Mouse (Mus musculus) neural tube, embryonic 11.5 days (tissue): ENCODE data around the gene Pard3b. TPM values are rescaled to one million over a fixed set of nuclear protein-coding genes. Genes with fewer than 3 reads are reported as not detected.

Experiments
- ATAC-seq: fragments of 200-750 bp; cut with Nextera tagmentation; 2 replicates; pipeline ENCODE4 v1.8.0; 2017; ENCODE audit warnings: moderate number of reproducible peaks, mild to moderate bottlenecking, moderate TSS enrichment, moderate library complexity; ENCODE audit not compliant: insufficient read depth, low FRiP score, low TSS enrichment
- DNase-seq: peaks from one replicate; pipeline ENCODE4 v3.0.0-alpha.2; 2015; ENCODE audit warnings: low spot score
- H3K27ac ChIP-seq: fragments of 300-500 bp; sonication (generic); 2 replicates; pipeline ENCODE4 v1.5.1; 2014; ENCODE audit warnings: low read depth, mild to moderate bottlenecking, low read length
- H3K27me3 ChIP-seq: fragments of 300-500 bp; sonication (generic); 2 replicates; pipeline ENCODE4 v1.6.1; 2014; ENCODE audit warnings: mild to moderate bottlenecking, low read length, mixed read lengths; ENCODE audit not compliant: control insufficient read depth, insufficient read depth
- H3K36me3 ChIP-seq: fragments of 300-500 bp; sonication (generic); 2 replicates; pipeline ENCODE4 v1.6.1; 2014; ENCODE audit warnings: mild to moderate bottlenecking, low read length, moderate library complexity, mixed read lengths; ENCODE audit not compliant: control insufficient read depth, insufficient read depth
- H3K4me1 ChIP-seq: fragments of 300-500 bp; sonication (generic); 2 replicates; pipeline ENCODE4 v1.6.1; 2014; ENCODE audit warnings: low read length, mixed read lengths; ENCODE audit not compliant: control insufficient read depth, insufficient read depth
- H3K4me2 ChIP-seq: fragments of 300-500 bp; sonication (generic); 2 replicates; pipeline ENCODE4 v1.6.1; 2014; ENCODE audit warnings: low read depth, mild to moderate bottlenecking, moderate library complexity
- H3K4me3 ChIP-seq: fragments of 300-500 bp; sonication (generic); 2 replicates; pipeline ENCODE4 v1.5.1; 2014; ENCODE audit warnings: low read depth, low read length
- H3K9ac ChIP-seq: fragments of 300-500 bp; sonication (generic); 2 replicates; pipeline ENCODE4 v1.6.1; 2014; ENCODE audit warnings: mild to moderate bottlenecking, low read length
- H3K9me3 ChIP-seq: fragments of 300-500 bp; sonication (generic); 2 replicates; pipeline ENCODE4 v1.6.1; 2016; ENCODE audit warnings: low read length; ENCODE audit not compliant: control insufficient read depth
- WGBS: fragments of 180-500 bp; shearing (Covaris S2); extraction: QIAGEN DNeasy Blood & Tissue Kit; methylation state at CpG from one replicate; pipeline ENCODE4 v1.1.7; 2014; 5-methylcytosine and 5-hydroxymethylcytosine counted together
- polyA plus RNA-seq: library from polyadenylated mRNA; unstranded; fragments of >200 nt; fragmentation: Nextera tagmentation; extraction: Ambion mirVana; gene quantifications from 2 replicates; pipeline ENCODE4 v1.2.1, GENCODE M21; 2014

Gene Pard3b
- polyA plus RNA-seq, 1 experiment from 2014 or later, result 12.6 TPM

- Histone ChIP-seq H3K4me1 (no peaks in the 10 kb centered on the region), H3K27ac (no peak overlapping the region), H3K4me2 (no peak overlapping the region), H3K9me3 (no peaks in the 10 kb centered on the region), H3K27me3 (no peaks in the 10 kb centered on the region), H3K4me3 (no peak overlapping the region), H3K36me3 (no peaks in the 10 kb centered on the region), H3K9ac (no peak overlapping the region)
- 100% methylated on average over 2 of the region's 2 CpGs for WGBS
- no peak for DNase-seq
- ATAC-seq, result no peak
These were observed 645.0 kb downstream of the Pard3b start for GRCm38 (mm10) chr1:62283624-62284023.

DNA sequence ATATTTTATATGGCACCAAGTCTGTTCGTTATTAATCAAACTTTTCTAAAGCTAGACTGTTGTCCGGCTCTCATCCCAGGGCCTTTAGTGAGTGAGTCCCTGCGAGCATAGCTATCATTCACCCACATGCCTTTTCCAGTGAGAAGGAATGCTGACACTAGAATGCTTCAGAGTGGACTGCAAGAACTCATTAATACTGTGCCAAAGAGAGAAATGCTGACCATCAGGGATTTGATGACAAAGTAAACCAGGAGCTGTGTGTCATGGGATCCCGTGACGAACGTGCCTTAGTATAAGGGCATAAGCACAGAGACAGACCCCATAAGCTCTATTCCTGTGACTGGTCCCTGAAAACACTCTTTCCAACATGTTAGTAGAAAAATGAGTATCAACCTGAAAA lies 670.8 kb downstream of the Pard3b start:
- ATAC-seq (no peak), DNase-seq (no peak)
- no peaks in the 10 kb centered on the region for H3K9me3 ChIP-seq
- H3K4me3 ChIP-seq, result no peak overlapping the region
- H3K36me3 ChIP-seq, result no peaks in the 10 kb centered on the region
- no peak overlapping the region for H3K27ac ChIP-seq
- no peaks in the 10 kb centered on the region for H3K4me1 ChIP-seq
- 71% methylated on average over 6 of the region's 6 CpGs for WGBS
- no peak overlapping the region for H3K9ac ChIP-seq
- no peak overlapping the region for H3K4me2 ChIP-seq
- no peaks in the 10 kb centered on the region for H3K27me3 ChIP-seq

DNA sequence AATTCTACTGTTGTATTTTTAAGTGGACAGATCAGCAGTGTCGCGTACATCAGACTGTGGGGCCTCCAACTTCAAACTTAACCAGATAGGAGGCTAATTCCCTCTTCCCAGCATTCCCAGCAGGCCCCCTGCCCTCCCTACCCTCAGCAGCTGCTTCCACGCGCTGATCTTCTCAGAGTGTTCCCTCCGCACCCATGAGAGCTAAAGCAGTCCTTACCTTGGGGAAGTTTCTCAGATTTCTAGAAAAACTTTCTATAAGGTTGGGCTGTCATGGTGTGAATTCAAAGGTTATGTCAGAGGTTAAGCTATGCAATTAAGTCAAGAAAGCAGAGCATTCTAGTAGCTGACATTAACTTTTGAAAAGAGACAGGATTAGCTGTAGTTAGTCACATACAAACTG lies 686.6 kb downstream of the Pard3b start:
- Histone ChIP-seq H3K4me1 (no peaks in the 10 kb centered on the region), H3K9me3 (no peaks in the 10 kb centered on the region), H3K27me3 (no peaks in the 10 kb centered on the region), H3K27ac (no peak overlapping the region), H3K4me3 (no peak overlapping the region), H3K9ac (no peak overlapping the region), H3K4me2 (no peak overlapping the region), H3K36me3 (no peaks in the 10 kb centered on the region)
- no peak for DNase-seq
- 29% methylated on average over 5 of the region's 5 CpGs for WGBS
- no peak for ATAC-seq

DNA sequence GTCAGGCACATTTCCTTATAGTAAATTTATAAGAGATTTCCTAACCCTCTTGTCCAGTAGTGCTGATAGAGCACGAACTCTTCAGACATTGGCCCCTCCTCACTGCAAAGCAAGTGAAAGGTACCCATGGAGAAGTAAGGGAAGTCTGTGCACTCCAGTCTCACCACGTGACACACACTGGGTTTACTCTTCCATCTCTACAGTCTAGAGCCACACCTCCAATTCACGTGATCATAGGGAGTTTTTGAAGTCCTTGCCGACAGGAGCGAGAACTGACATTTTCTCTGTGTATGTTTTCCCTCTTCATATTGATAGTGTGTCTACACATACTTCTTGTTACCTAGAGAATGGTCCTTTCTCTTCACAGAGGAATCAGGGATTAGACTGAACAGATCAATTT lies 689.1 kb downstream of the Pard3b start:
- Histone ChIP-seq H3K36me3 (no peaks in the 10 kb centered on the region), H3K27ac (no peak overlapping the region), H3K4me1 (no peaks in the 10 kb centered on the region), H3K27me3 (no peaks in the 10 kb centered on the region), H3K9me3 (no peaks in the 10 kb centered on the region), H3K9ac (no peak overlapping the region), H3K4me2 (no peak overlapping the region), H3K4me3 (no peak overlapping the region)
- WGBS, result 86% methylated on average over 5 of the region's 5 CpGs
- DNase-seq (no peak), ATAC-seq (no peak)

GRCm38 (mm10) chr1:62328808-62329207 lies 690.2 kb downstream of the Pard3b start:
- H3K4me3 ChIP-seq, result no peak overlapping the region
- no peaks in the 10 kb centered on the region for H3K4me1 ChIP-seq
- no peaks in the 10 kb centered on the region for H3K36me3 ChIP-seq
- WGBS, result 62% methylated on average over 3 of the region's 3 CpGs
- no peak for DNase-seq
- H3K9me3 ChIP-seq, result no peaks in the 10 kb centered on the region
- ATAC-seq, result no peak
- no peak overlapping the region for H3K27ac ChIP-seq
- no peaks in the 10 kb centered on the region for H3K27me3 ChIP-seq
- H3K9ac ChIP-seq, result no peak overlapping the region
- H3K4me2 ChIP-seq, result no peak overlapping the region

DNA sequence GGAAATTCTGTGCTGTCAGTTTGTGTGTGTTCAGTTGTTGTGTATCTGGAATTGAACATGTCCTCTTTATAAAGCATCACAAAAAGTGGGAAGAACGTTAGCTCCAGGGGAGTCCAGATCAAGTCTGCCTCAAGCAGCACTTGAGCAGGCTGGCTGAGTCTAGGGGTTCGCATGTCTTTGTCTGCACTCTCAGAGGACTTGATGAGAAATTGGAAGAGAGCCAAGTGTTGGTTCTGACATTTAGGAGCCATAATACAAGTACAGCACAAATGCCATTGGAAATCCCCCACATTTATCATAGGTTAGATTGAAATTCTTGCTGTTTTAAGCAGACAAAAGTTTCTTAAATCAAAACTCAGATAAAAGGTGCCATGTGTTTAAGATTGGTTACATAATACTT lies 694.4 kb downstream of the Pard3b start:
- Histone ChIP-seq H3K4me1 (no peaks in the 10 kb centered on the region), H3K27me3 (no peaks in the 10 kb centered on the region), H3K36me3 (no peaks in the 10 kb centered on the region), H3K9me3 (no peaks in the 10 kb centered on the region), H3K9ac (no peak overlapping the region), H3K4me3 (no peak overlapping the region), H3K4me2 (no peak overlapping the region), H3K27ac (no peak overlapping the region)
- 73% methylated on average over 2 of the region's 2 CpGs for WGBS
- no peak for DNase-seq
- no peak for ATAC-seq

- Histone ChIP-seq H3K27me3 (no peaks in the 10 kb centered on the region), H3K4me1 (no peaks in the 10 kb centered on the region), H3K4me2 (no peak overlapping the region), H3K9ac (no peak overlapping the region), H3K4me3 (no peak overlapping the region), H3K27ac (no peak overlapping the region), H3K9me3 (no peaks in the 10 kb centered on the region), H3K36me3 (no peaks in the 10 kb centered on the region)
- WGBS, result 75% methylated on average over 5 of the region's 5 CpGs
- DNase-seq, result no peak
- ATAC-seq, result no peak
These were observed 695.6 kb downstream of the Pard3b start for GRCm38 (mm10) chr1:62334196-62334595.

DNA sequence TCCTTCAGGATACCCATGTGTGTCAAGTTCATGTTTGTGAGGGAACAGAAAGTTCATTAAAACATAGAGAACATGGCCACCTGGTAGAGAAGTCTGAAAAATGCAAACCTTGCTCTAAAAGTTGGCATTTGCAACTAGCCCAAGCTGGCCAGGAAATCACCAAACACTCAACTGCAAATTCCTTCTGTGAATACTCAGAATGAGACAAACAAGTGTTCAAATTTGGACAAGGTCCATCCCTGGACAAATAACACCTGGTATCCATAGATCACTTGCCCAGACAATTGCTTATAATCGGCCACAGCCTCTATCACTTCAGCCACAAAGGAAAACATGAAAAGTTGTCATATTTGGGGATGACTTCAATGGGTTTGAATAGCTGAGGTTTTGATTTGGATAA lies 701.6 kb downstream of the Pard3b start:
- Histone ChIP-seq H3K4me2 (no peak overlapping the region), H3K9ac (no peak overlapping the region), H3K9me3 (no peaks in the 10 kb centered on the region), H3K27ac (no peak overlapping the region), H3K4me1 (no peaks in the 10 kb centered on the region), H3K27me3 (no peaks in the 10 kb centered on the region), H3K36me3 (no peaks in the 10 kb centered on the region), H3K4me3 (no peak overlapping the region)
- ATAC-seq (no peak), DNase-seq (no peak)
- 83% methylated on average over 1 of the region's 1 CpGs for WGBS

DNA sequence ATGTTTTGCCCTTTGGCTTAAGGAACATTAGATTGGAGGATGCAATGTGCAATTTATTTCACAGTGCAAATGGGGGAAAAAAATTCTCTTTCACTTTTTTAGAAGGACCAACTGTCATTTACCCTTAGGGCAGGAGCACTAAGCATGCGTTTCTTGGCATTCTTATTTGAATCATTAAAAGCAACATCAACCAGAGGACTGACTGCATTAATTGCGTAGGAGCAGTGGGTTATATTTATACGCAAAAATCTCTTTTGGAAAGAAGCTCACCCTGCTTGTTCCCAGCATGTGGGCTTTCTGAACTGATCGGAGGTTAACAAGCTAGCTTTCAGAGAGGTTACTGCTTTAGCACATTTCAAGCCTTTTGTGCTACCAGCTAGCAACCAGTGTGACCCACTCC lies 705.7 kb downstream of the Pard3b start:
- H3K9ac ChIP-seq, result no peak overlapping the region
- DNase-seq, result no peak
- ATAC-seq, result no peak
- no peak overlapping the region for H3K4me2 ChIP-seq
- no peaks in the 10 kb centered on the region for H3K36me3 ChIP-seq
- H3K4me1 ChIP-seq, result no peaks in the 10 kb centered on the region
- no peaks in the 10 kb centered on the region for H3K27me3 ChIP-seq
- H3K27ac ChIP-seq, result no peak overlapping the region
- 69% methylated on average over 4 of the region's 4 CpGs for WGBS
- H3K4me3 ChIP-seq, result no peak overlapping the region
- H3K9me3 ChIP-seq, result no peaks in the 10 kb centered on the region
